ENCODE assay signal across 8 mouse cellular contexts in genomic region chr5:120566681-120567252, GRCm38 (mm10). TPM values are rescaled to one million over a fixed set of nuclear protein-coding genes. Genes with fewer than 3 reads are reported as not detected.
A peak's percentile ranks its signal among the peaks of the same experiment; 100 is the strongest.
DNase-seq lines count a peak whose midpoint lies in the region; ATAC-seq and TF ChIP-seq lines count a peak whose summit lies in the region.

No protein-coding gene starts in this region.

- intact Hi-C loops in left cerebral cortex, postnatal 4 days (cut with DNase I), result no loop called here
- intact Hi-C loops in left cerebral cortex, postnatal 25 days (cut with DNase I), result no loop called here

- 57% methylated on average over 9 of the region's 9 CpGs for WGBS in intestine, embryonic 15.5 days
- WGBS in midbrain, embryonic 16.5 days, result 43% methylated on average over 9 of the region's 9 CpGs

- no peak for TF ChIP-seq CTCF in embryonic fibroblast, embryonic 13.5 days (IDR thresholded peaks at IDR 0.05; ENCODE audit: borderline replicate concordance, insufficient read depth, low read length)

- no peaks in the 10 kb centered on the region for H3K36me3 ChIP-seq in intestine, embryonic 15.5 days
- H3K36me3 ChIP-seq in midbrain, embryonic 16.5 days (ENCODE audit: control insufficient read depth, insufficient read depth, low read length), result no peaks in the 10 kb centered on the region

- peaks cover 24% of the 10 kb centered on the region for H3K4me1 ChIP-seq in embryonic fibroblast, embryonic 13.5 days (ENCODE audit: control insufficient read depth, insufficient read depth, low read length)
- peaks cover 87% of the 10 kb centered on the region for H3K4me1 ChIP-seq in intestine, embryonic 15.5 days (replicated peaks)
- H3K4me1 ChIP-seq in midbrain, embryonic 16.5 days (ENCODE audit: control insufficient read depth, insufficient read depth, low read length), result peaks cover 53% of the 10 kb centered on the region

- no peaks in the 10 kb centered on the region for H3K27me3 ChIP-seq in intestine, embryonic 15.5 days (replicated peaks)
- H3K27me3 ChIP-seq in midbrain, embryonic 16.5 days (ENCODE audit: control insufficient read depth, insufficient read depth, low read depth, low read length), result no peaks in the 10 kb centered on the region

- DNase-seq in left cerebral cortex, postnatal 4 days, result peak; percentile 49
- no peak for DNase-seq in left cerebral cortex, postnatal 25 days (ENCODE audit: low spot score in 2 of 2)
- DNase-seq in thymus, postnatal 36 days, result no peak
- no peak for DNase-seq in spleen, postnatal 14 days (ENCODE audit: low spot score in 2 of 2)

- no peak overlapping the region for H3K9ac ChIP-seq in intestine, embryonic 15.5 days
- peak overlapping the region; percentile 50; the same call in 1 of the 2 replicates for H3K9ac ChIP-seq in midbrain, embryonic 16.5 days (ENCODE audit: low read depth, low read length)

- H3K27ac ChIP-seq in embryonic fibroblast, embryonic 13.5 days (ENCODE audit: insufficient read depth, low read length), result peak overlapping the region; percentile 17
- H3K27ac ChIP-seq in intestine, embryonic 15.5 days, result peak overlapping the region; percentile 76
- H3K27ac ChIP-seq in midbrain, embryonic 16.5 days (ENCODE audit: low read length), result peak overlapping the region; percentile 81

- H3K4me2 ChIP-seq in intestine, embryonic 15.5 days (replicated peaks), result 0 out of 2 replicates have a peak overlapping the region, but pooled peaks have one; percentile 22
- H3K4me2 ChIP-seq in midbrain, embryonic 16.5 days (ENCODE audit: low read length), result no peak overlapping the region

- no peak for TF ChIP-seq POLR2A in embryonic fibroblast, embryonic 13.5 days (IDR thresholded peaks at IDR 0.05; ENCODE audit: low read depth, low read length)

- ATAC-seq in intestine, embryonic 15.5 days, result no peak
- no peak for ATAC-seq in midbrain, embryonic 16.5 days
- ATAC-seq in monocyte, adult 5-6 weeks (replicated peaks; ENCODE audit: insufficient number of reproducible peaks, low FRiP score, low TSS enrichment, poor library complexity, severe bottlenecking), result no peak

- H3K4me3 ChIP-seq in embryonic fibroblast, embryonic 13.5 days (ENCODE audit: insufficient read depth, low read length), result no peak overlapping the region
- H3K4me3 ChIP-seq in intestine, embryonic 15.5 days (replicated peaks), result no peak overlapping the region
- H3K4me3 ChIP-seq in midbrain, embryonic 16.5 days (ENCODE audit: low read depth, low read length), result no peak overlapping the region

- no peaks in the 10 kb centered on the region for H3K9me3 ChIP-seq in intestine, embryonic 15.5 days
- H3K9me3 ChIP-seq in midbrain, embryonic 16.5 days (replicated peaks; ENCODE audit: control insufficient read depth, low read length, poor library complexity, severe bottlenecking), result no peaks in the 10 kb centered on the region

RNA-seq across cellular contexts. Expression of gene Tpcn1, which starts 21.7 kb away (rescaled TPM):
- 10 to 100 TPM; 42.0 to 44.1 TPM for total RNA-seq in left cerebral cortex, postnatal 4 days (2021)
- 10 to 100 TPM; 33.9 to 39.4 TPM for total RNA-seq in left cerebral cortex, postnatal 25 days (2021)
- polyA plus RNA-seq in embryonic fibroblast, embryonic 13.5 days (2011; ENCODE audit: insufficient read length, low read depth, missing spikeins), result 22.2 and 29.1 TPM in 2 replicates
- polyA plus RNA-seq in intestine, embryonic 15.5 days (2015; fragmentation: Nextera tagmentation; extraction: Ambion mirVana), result 25.3 and 26.8 TPM in 2 replicates
- 13.1 and 13.5 TPM in 2 replicates for polyA plus RNA-seq in midbrain, embryonic 16.5 days (2015; fragmentation: Nextera tagmentation; extraction: Ambion mirVana)
- total RNA-seq in monocyte, adult 5-6 weeks (2017), result 8.1 to 8.8 TPM (median 8.5 TPM) in 3 replicates

RNA-seq across cellular contexts. Expression of gene Iqcd, which starts 22.0 kb away (rescaled TPM):
- total RNA-seq in left cerebral cortex, postnatal 4 days (2021), result under 1 TPM; 0.58 to 0.64 TPM
- under 1 TPM; 0.32 to 0.48 TPM for total RNA-seq in left cerebral cortex, postnatal 25 days (2021)
- 0.44 TPM in 1 of 2 replicates, not detected in the other for polyA plus RNA-seq in embryonic fibroblast, embryonic 13.5 days (2011; ENCODE audit: insufficient read length, low read depth, missing spikeins)
- polyA plus RNA-seq in intestine, embryonic 15.5 days (2015; fragmentation: Nextera tagmentation; extraction: Ambion mirVana), result 0.28 and 0.40 TPM in 2 replicates
- polyA plus RNA-seq in midbrain, embryonic 16.5 days (2015; fragmentation: Nextera tagmentation; extraction: Ambion mirVana), result 2.0 and 2.1 TPM in 2 replicates
- total RNA-seq in monocyte, adult 5-6 weeks (2017), result 0.57 TPM in 1 of 3 replicates, not detected in the others

RNA-seq across cellular contexts. Expression of gene Rita1, which starts 45.6 kb away (rescaled TPM):
- 10 to 100 TPM; 22.7 to 26.0 TPM for total RNA-seq in left cerebral cortex, postnatal 4 days (2021)
- total RNA-seq in left cerebral cortex, postnatal 25 days (2021), result 10 to 100 TPM; 31.4 to 32.6 TPM
- 8.5 and 8.8 TPM in 2 replicates for polyA plus RNA-seq in embryonic fibroblast, embryonic 13.5 days (2011; ENCODE audit: insufficient read length, low read depth, missing spikeins)
- 10.6 and 11.4 TPM in 2 replicates for polyA plus RNA-seq in intestine, embryonic 15.5 days (2015; fragmentation: Nextera tagmentation; extraction: Ambion mirVana)
- polyA plus RNA-seq in midbrain, embryonic 16.5 days (2015; fragmentation: Nextera tagmentation; extraction: Ambion mirVana), result 27.2 and 33.1 TPM in 2 replicates
- 0.43 to 4.0 TPM (median 1.1 TPM) in 3 replicates for total RNA-seq in monocyte, adult 5-6 weeks (2017)

RNA-seq across cellular contexts. Expression of gene Ddx54, which starts 45.8 kb away (rescaled TPM):
- total RNA-seq in left cerebral cortex, postnatal 4 days (2021), result 10 to 100 TPM; 52.0 to 55.4 TPM
- total RNA-seq in left cerebral cortex, postnatal 25 days (2021), result 10 to 100 TPM; 38.7 to 39.6 TPM
- polyA plus RNA-seq in embryonic fibroblast, embryonic 13.5 days (2011; ENCODE audit: insufficient read length, low read depth, missing spikeins), result 39.3 and 43.0 TPM in 2 replicates
- polyA plus RNA-seq in intestine, embryonic 15.5 days (2015; fragmentation: Nextera tagmentation; extraction: Ambion mirVana), result 47.5 and 49.3 TPM in 2 replicates
- 38.7 and 39.9 TPM in 2 replicates for polyA plus RNA-seq in midbrain, embryonic 16.5 days (2015; fragmentation: Nextera tagmentation; extraction: Ambion mirVana)
- total RNA-seq in monocyte, adult 5-6 weeks (2017), result 42.2 to 59.5 TPM (median 55.9 TPM) in 3 replicates

RNA-seq across cellular contexts. Expression of gene Slc8b1, which starts 55.8 kb away (rescaled TPM):
- 1 to 10 TPM; 3.3 to 4.6 TPM for total RNA-seq in left cerebral cortex, postnatal 4 days (2021)
- total RNA-seq in left cerebral cortex, postnatal 25 days (2021), result 1 to 10 TPM; 5.9 to 6.0 TPM
- polyA plus RNA-seq in embryonic fibroblast, embryonic 13.5 days (2011; ENCODE audit: insufficient read length, low read depth, missing spikeins), result 5.8 and 7.6 TPM in 2 replicates
- polyA plus RNA-seq in intestine, embryonic 15.5 days (2015; fragmentation: Nextera tagmentation; extraction: Ambion mirVana), result 6.2 and 6.6 TPM in 2 replicates
- 2.0 and 2.3 TPM in 2 replicates for polyA plus RNA-seq in midbrain, embryonic 16.5 days (2015; fragmentation: Nextera tagmentation; extraction: Ambion mirVana)
- 72.9 to 104 TPM (median 90.4 TPM) in 3 replicates for total RNA-seq in monocyte, adult 5-6 weeks (2017)

Comparison
In these comparisons a context has a peak if more than half of its experiments do, and no peak if none do; other contexts are left out.
1. H3K27ac ChIP-seq: peak in every context shown above with its lines; median percentile 81 in midbrain, embryonic 16.5 days; 76 in intestine, embryonic 15.5 days; 17 in embryonic fibroblast, embryonic 13.5 days.